ENCODE assay signal across 11 mouse cellular contexts in the genomic region with DNA sequence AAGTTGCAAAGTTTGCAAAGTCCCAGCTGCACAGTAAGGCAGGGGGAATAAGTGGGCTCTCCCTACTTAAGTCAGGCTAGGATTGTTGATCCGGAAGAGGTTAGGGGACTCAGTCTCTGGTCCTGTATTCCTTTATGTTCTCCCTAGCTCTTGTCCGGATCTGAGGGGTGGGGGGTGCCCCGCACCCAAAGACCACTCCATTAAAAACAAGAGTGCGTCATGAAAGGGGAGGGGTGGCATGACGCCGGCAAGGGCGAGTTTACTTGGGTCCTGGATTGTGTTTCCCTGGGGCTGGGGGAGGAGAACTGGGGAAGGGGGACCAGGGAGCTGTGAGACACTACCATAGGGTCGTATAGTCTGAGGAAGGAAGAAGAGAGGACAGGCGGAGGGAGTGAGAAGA. TPM values are rescaled to one million over a fixed set of nuclear protein-coding genes. Genes with fewer than 3 reads are reported as not detected.
A peak's percentile ranks its signal among the peaks of the same experiment; 100 is the strongest.
DNase-seq lines count a peak whose midpoint lies in the region; ATAC-seq lines count a peak whose summit lies in the region.
"Had no signal": no experiment of that assay in that cellular context is flagged by ENCODE, and none has a peak within 500 bp of the region (broad histone marks: within the 10 kb centered on the region; RNA-seq: fewer than 3 reads in every experiment).

No protein-coding gene starts in this region.

- peak overlapping the region; percentile 95 for H3K4me2 ChIP-seq in kidney, embryonic 14.5 days (replicated peaks; ENCODE audit: low read depth, low read length)
- peak overlapping the region; percentile 62; the same call in 1 of the 2 replicates for H3K4me2 ChIP-seq in hindbrain, embryonic 12.5 days (replicated peaks)
- H3K4me2 ChIP-seq in intestine, embryonic 14.5 days (ENCODE audit: low read length), result peak overlapping the region; percentile 89
- peak overlapping the region; percentile 96 for H3K4me2 ChIP-seq in neural tube, embryonic 13.5 days

- H3K4me1 ChIP-seq in kidney, embryonic 14.5 days (ENCODE audit: control insufficient read depth, insufficient read depth, low read length), result peaks cover 53% of the 10 kb centered on the region
- H3K4me1 ChIP-seq in hindbrain, embryonic 12.5 days, result peaks cover 3% of the 10 kb centered on the region; the same call in 1 of the 2 replicates
- H3K4me1 ChIP-seq in intestine, embryonic 14.5 days (replicated peaks; ENCODE audit: control insufficient read depth, insufficient read depth, low read length), result peaks cover 36% of the 10 kb centered on the region
- H3K4me1 ChIP-seq in neural tube, embryonic 13.5 days (replicated peaks), result peaks cover 74% of the 10 kb centered on the region

- DNase-seq in kidney, adult 9 months, result no peak
- no peak for DNase-seq in intestine, embryonic 14.5 days (ENCODE audit: low spot score)
- DNase-seq in frontal cortex, postnatal 36 days (ENCODE audit: low spot score in 2 of 2), result no peak
- DNase-seq: cerebellum, postnatal 10 days; layer of hippocampus, postnatal 36 days had no signal

- 8% methylated on average over 9 of the region's 9 CpGs for WGBS in kidney, embryonic 14.5 days
- under 1% methylated on average over 9 of the region's 9 CpGs for WGBS in hindbrain, embryonic 12.5 days
- 8% methylated on average over 9 of the region's 9 CpGs for WGBS in intestine, embryonic 14.5 days
- 3% methylated on average over 9 of the region's 9 CpGs for WGBS in neural tube, embryonic 13.5 days

- H3K9me3 ChIP-seq in kidney, embryonic 14.5 days (ENCODE audit: control insufficient read depth, low read length), result no peaks in the 10 kb centered on the region
- H3K9me3 ChIP-seq in hindbrain, embryonic 12.5 days (replicated peaks), result no peaks in the 10 kb centered on the region
- no peaks in the 10 kb centered on the region for H3K9me3 ChIP-seq in intestine, embryonic 14.5 days (ENCODE audit: control insufficient read depth, low read length)
- H3K9me3 ChIP-seq in neural tube, embryonic 13.5 days, result no peaks in the 10 kb centered on the region

- peak overlapping the region; percentile 53 for H3K4me3 ChIP-seq in kidney, embryonic 14.5 days (ENCODE audit: low read length)
- H3K4me3 ChIP-seq in hindbrain, embryonic 12.5 days, result peak overlapping the region; percentile 36
- peak overlapping the region; percentile 57 for H3K4me3 ChIP-seq in intestine, embryonic 14.5 days (ENCODE audit: low read depth, low read length)
- peak overlapping the region; percentile 99 for H3K4me3 ChIP-seq in neural tube, embryonic 13.5 days
- H3K4me3 ChIP-seq: myocyte had no signal

- peaks cover 27% of the 10 kb centered on the region for H3K36me3 ChIP-seq in kidney, embryonic 14.5 days (ENCODE audit: control insufficient read depth, insufficient read depth, low read length)
- H3K36me3 ChIP-seq in hindbrain, embryonic 12.5 days, result no peaks in the 10 kb centered on the region
- H3K36me3 ChIP-seq in intestine, embryonic 14.5 days (ENCODE audit: control insufficient read depth, insufficient read depth, low read length), result no peaks in the 10 kb centered on the region
- peaks cover 36% of the 10 kb centered on the region for H3K36me3 ChIP-seq in neural tube, embryonic 13.5 days

- peak overlapping the region; percentile 99 for H3K9ac ChIP-seq in kidney, embryonic 14.5 days (ENCODE audit: low read depth, low read length)
- peak overlapping the region; percentile 64 for H3K9ac ChIP-seq in hindbrain, embryonic 12.5 days
- peak overlapping the region; percentile 79 for H3K9ac ChIP-seq in intestine, embryonic 14.5 days (ENCODE audit: low read length)
- H3K9ac ChIP-seq in neural tube, embryonic 13.5 days, result peak overlapping the region; percentile 100

- ATAC-seq in kidney, embryonic 14.5 days (ENCODE audit: low FRiP score, low TSS enrichment), result no peak
- ATAC-seq in hindbrain, embryonic 12.5 days (ENCODE audit: low FRiP score), result no peak
- no peak for ATAC-seq in intestine, embryonic 14.5 days (replicated peaks; ENCODE audit: low FRiP score, low TSS enrichment, low read depth)
- ATAC-seq in neural tube, embryonic 13.5 days (ENCODE audit: low read depth), result no peak
- ATAC-seq in megakaryocyte, adult 5-6 weeks (ENCODE audit: poor library complexity, severe bottlenecking), result no peak

- H3K27me3 ChIP-seq in kidney, embryonic 14.5 days (ENCODE audit: control insufficient read depth, insufficient read depth, low read length), result no peaks in the 10 kb centered on the region
- H3K27me3 ChIP-seq in hindbrain, embryonic 12.5 days, result peaks cover 98% of the 10 kb centered on the region
- H3K27me3 ChIP-seq in intestine, embryonic 14.5 days (replicated peaks; ENCODE audit: control insufficient read depth, insufficient read depth, low read length), result peaks cover 43% of the 10 kb centered on the region
- no peaks in the 10 kb centered on the region for H3K27me3 ChIP-seq in neural tube, embryonic 13.5 days

- H3K27ac ChIP-seq in kidney, embryonic 14.5 days (ENCODE audit: low read depth, low read length), result peak overlapping the region; percentile 100
- peak overlapping the region; percentile 49; the same call in 1 of the 2 replicates for H3K27ac ChIP-seq in hindbrain, embryonic 12.5 days
- H3K27ac ChIP-seq in intestine, embryonic 14.5 days (ENCODE audit: low read depth), result peak overlapping the region; percentile 82
- H3K27ac ChIP-seq in neural tube, embryonic 13.5 days (replicated peaks), result peak overlapping the region; percentile 100

RNA-seq across cellular contexts. Expression of a gene that starts 3.4 kb away (rescaled TPM):
- 22.1 and 24.3 TPM in 2 replicates for polyA plus RNA-seq in kidney, embryonic 14.5 days (2014; fragmentation: Nextera tagmentation; extraction: Ambion mirVana)
- 74.3 and 126 TPM in 2 replicates for polyA plus RNA-seq in hindbrain, embryonic 12.5 days (2016; fragmentation: Nextera tagmentation; extraction: Ambion mirVana)
- 49.6 and 51.6 TPM in 2 replicates for polyA plus RNA-seq in intestine, embryonic 14.5 days (2014; fragmentation: Nextera tagmentation; extraction: Ambion mirVana)
- polyA plus RNA-seq in neural tube, embryonic 13.5 days (2015; fragmentation: Nextera tagmentation; extraction: Ambion mirVana), result 67.1 and 88.3 TPM in 2 replicates
- not detected in 2 replicates for total RNA-seq in megakaryocyte, adult 5-6 weeks (2015)
- not detected in 2 replicates for total RNA-seq in megakaryocyte, adult 5-6 weeks (2017)
- total RNA-seq: layer of hippocampus, postnatal 36 days had no signal
- polyA plus RNA-seq: myocyte had no signal

RNA-seq across cellular contexts. Expression of a gene that starts 7.5 kb away (rescaled TPM):
- polyA plus RNA-seq in kidney, embryonic 14.5 days (2014; fragmentation: Nextera tagmentation; extraction: Ambion mirVana), result 44.1 and 53.1 TPM in 2 replicates
- 60.0 and 64.5 TPM in 2 replicates for polyA plus RNA-seq in hindbrain, embryonic 12.5 days (2016; fragmentation: Nextera tagmentation; extraction: Ambion mirVana)
- polyA plus RNA-seq in intestine, embryonic 14.5 days (2014; fragmentation: Nextera tagmentation; extraction: Ambion mirVana), result 18.1 and 24.1 TPM in 2 replicates
- 171 and 174 TPM in 2 replicates for polyA plus RNA-seq in neural tube, embryonic 13.5 days (2015; fragmentation: Nextera tagmentation; extraction: Ambion mirVana)
- total RNA-seq in megakaryocyte, adult 5-6 weeks (2015), result not detected in 2 replicates
- not detected in 2 replicates for total RNA-seq in megakaryocyte, adult 5-6 weeks (2017)
- total RNA-seq: layer of hippocampus, postnatal 36 days had no signal
- polyA plus RNA-seq: myocyte had no signal

RNA-seq across cellular contexts. Expression of a gene that starts 13.4 kb away (rescaled TPM):
- 58.6 and 61.9 TPM in 2 replicates for polyA plus RNA-seq in kidney, embryonic 14.5 days (2014; fragmentation: Nextera tagmentation; extraction: Ambion mirVana)
- polyA plus RNA-seq in hindbrain, embryonic 12.5 days (2016; fragmentation: Nextera tagmentation; extraction: Ambion mirVana), result 9.6 and 11.0 TPM in 2 replicates
- 11.7 and 13.2 TPM in 2 replicates for polyA plus RNA-seq in intestine, embryonic 14.5 days (2014; fragmentation: Nextera tagmentation; extraction: Ambion mirVana)
- polyA plus RNA-seq in neural tube, embryonic 13.5 days (2015; fragmentation: Nextera tagmentation; extraction: Ambion mirVana), result 124 and 125 TPM in 2 replicates
- 0.11 TPM in 1 of 2 replicates, not detected in the other for total RNA-seq in megakaryocyte, adult 5-6 weeks (2015)
- total RNA-seq in megakaryocyte, adult 5-6 weeks (2017), result not detected in 2 replicates
- total RNA-seq: layer of hippocampus, postnatal 36 days had no signal
- polyA plus RNA-seq: testis, adult 2 months had no signal

RNA-seq across cellular contexts. Expression of a gene that starts 18.1 kb away (rescaled TPM):
- polyA plus RNA-seq in kidney, embryonic 14.5 days (2014; fragmentation: Nextera tagmentation; extraction: Ambion mirVana), result 12.7 and 18.6 TPM in 2 replicates
- 4.4 and 8.1 TPM in 2 replicates for polyA plus RNA-seq in hindbrain, embryonic 12.5 days (2016; fragmentation: Nextera tagmentation; extraction: Ambion mirVana)
- 1.5 and 1.7 TPM in 2 replicates for polyA plus RNA-seq in intestine, embryonic 14.5 days (2014; fragmentation: Nextera tagmentation; extraction: Ambion mirVana)
- polyA plus RNA-seq in neural tube, embryonic 13.5 days (2015; fragmentation: Nextera tagmentation; extraction: Ambion mirVana), result 81.7 and 114 TPM in 2 replicates
- not detected in 2 replicates for total RNA-seq in megakaryocyte, adult 5-6 weeks (2015)
- total RNA-seq in megakaryocyte, adult 5-6 weeks (2017), result not detected in 2 replicates
- total RNA-seq: layer of hippocampus, postnatal 36 days had no signal

RNA-seq across cellular contexts. Expression of a gene that starts 18.3 kb away (rescaled TPM):
- 4.2 and 8.6 TPM in 2 replicates for polyA plus RNA-seq in kidney, embryonic 14.5 days (2014; fragmentation: Nextera tagmentation; extraction: Ambion mirVana)
- polyA plus RNA-seq in hindbrain, embryonic 12.5 days (2016; fragmentation: Nextera tagmentation; extraction: Ambion mirVana), result 7.7 and 8.1 TPM in 2 replicates
- 3.5 and 3.8 TPM in 2 replicates for polyA plus RNA-seq in intestine, embryonic 14.5 days (2014; fragmentation: Nextera tagmentation; extraction: Ambion mirVana)
- 7.5 and 8.7 TPM in 2 replicates for polyA plus RNA-seq in neural tube, embryonic 13.5 days (2015; fragmentation: Nextera tagmentation; extraction: Ambion mirVana)
- total RNA-seq in megakaryocyte, adult 5-6 weeks (2015), result 2.9 and 3.4 TPM in 2 replicates
- total RNA-seq in megakaryocyte, adult 5-6 weeks (2017), result 3.7 and 4.0 TPM in 2 replicates
- total RNA-seq: layer of hippocampus, postnatal 36 days had no signal
- polyA plus RNA-seq: myocyte had no signal

Comparison
In these comparisons a context has a peak if more than half of its experiments do, and no peak if none do; other contexts are left out.
1. H3K27ac ChIP-seq: peak in every context shown above with its lines; median percentile 100 in kidney, embryonic 14.5 days; 100 in neural tube, embryonic 13.5 days; 82 in intestine, embryonic 14.5 days; 49 in hindbrain, embryonic 12.5 days.
2. H3K4me3 ChIP-seq: peak in every context shown above with its lines; median percentile 99 in neural tube, embryonic 13.5 days; 57 in intestine, embryonic 14.5 days; 53 in kidney, embryonic 14.5 days; 36 in hindbrain, embryonic 12.5 days.